Mouse (Mus musculus) myocyte (in vitro differentiated cells): ENCODE measurements at regions not wholly inside any gene's neighbourhood (a gene's known extent, or its start where the extent isn't known, plus 50 kb on each side); places are given as distances from the start of the nearest gene placed in this dataset.

Experiments used
- E2F4 ChIP-seq: IDR thresholded peaks from one replicate; pipeline ENCODE4 v1.6.1; 2011; ENCODE audit warnings: mild to moderate bottlenecking, control low read depth, moderate library complexity; ENCODE audit not compliant: insufficient read depth
- MAX ChIP-seq: IDR thresholded peaks from one replicate; pipeline ENCODE4 v1.6.1; 2011; ENCODE audit warnings: low read depth, mild to moderate bottlenecking, control low read depth
- MYOD1 ChIP-seq, 3 experiments: IDR thresholded peaks; one replicate each; pipeline ENCODE4 v1.6.1; 2011; ENCODE audit warnings: control low read depth in 2 of 3, low read depth in 2 of 3, mild to moderate bottlenecking in 2 of 3, moderate library complexity in 1 of 3; ENCODE audit not compliant: insufficient read length in 2 of 3, control insufficient read depth in 1 of 3
- MYOG ChIP-seq, 3 experiments: IDR thresholded peaks; one replicate each; pipeline ENCODE4 v1.6.1; 2011; ENCODE audit warnings: control low read depth in 2 of 3, low read depth in 2 of 3, mild to moderate bottlenecking in 2 of 3; ENCODE audit not compliant: insufficient read length in 2 of 3, control insufficient read depth in 1 of 3, insufficient read depth in 1 of 3
- POLR2A ChIP-seq: IDR thresholded peaks from one replicate; pipeline ENCODE4 v1.6.1; 2011; ENCODE audit warnings: low read depth, mild to moderate bottlenecking, control low read depth, moderate library complexity; ENCODE audit not compliant: insufficient read length
- TCF12 ChIP-seq: IDR thresholded peaks from one replicate; pipeline ENCODE4 v1.6.1; 2011; ENCODE audit warnings: mild to moderate bottlenecking, control low read depth; ENCODE audit not compliant: poor library complexity, insufficient read depth, severe bottlenecking
- USF1 ChIP-seq: IDR thresholded peaks from one replicate; pipeline ENCODE4 v1.6.1; 2011; ENCODE audit warnings: low read depth, mild to moderate bottlenecking, control low read depth, moderate library complexity

GRCm38 (mm10) chr15:65455203-65455816 lies 440.6 kb upstream of the Gm21961 start:
- TF ChIP-seq MAX (no peak), USF1 (no peak), POLR2A (no peak), MYOG (IDR thresholded peaks at IDR 0.05; ENCODE audit: control insufficient read depth in 1 of 3, insufficient read depth in 1 of 3, insufficient read length in 2 of 3, low read depth in 2 of 3) (no peak), TCF12 (no peak), MYOD1 (IDR thresholded peaks at IDR 0.05; ENCODE audit: control insufficient read depth in 1 of 3, insufficient read length in 2 of 3, low read depth in 2 of 3) (no peak), E2F4 (no peak)
